Mouse (Mus musculus) adipose tissue, adult 10 weeks (tissue): ENCODE measurements around the gene Cfap97d2. TPM values are rescaled to one million over a fixed set of nuclear protein-coding genes. Genes with fewer than 3 reads are reported as not detected.

Source experiments
- polyA plus RNA-seq: library from polyadenylated mRNA; stranded (reverse); fragments of 350-450 nt; fragmentation: Illumina TruSeq; extraction: RNeasy Lipid Tissue Mini Kit (QIAGEN cat#74804); gene quantifications from one replicate; pipeline ENCODE4 v1.2.3, GENCODE M21; 2014; ENCODE audit warnings: low read depth, low replicate concordance

Gene Cfap97d2
- 1.4 TPM for polyA plus RNA-seq

GRCm38 (mm10) chr8:13705668-13706067 lies at the start of gene Cfap97d2:
Cfap97d2 (plus strand) TSS chr8:13705889.

GRCm38 (mm10) chr8:13677413-13677883 lies 28.2 kb upstream of the Cfap97d2 start, which contains the start of gene Rasa3:
Rasa3 (minus strand) TSS chr8:13677603.

GRCm38 (mm10) chr8:13756982-13757804 lies 51.5 kb downstream of the Cfap97d2 start, which contains the start of gene Cdc16:
Cdc16 (plus strand) TSS chr8:13757676.

GRCm38 (mm10) chr8:13785250-13785763 lies 79.6 kb downstream of the Cfap97d2 start, which contains the start of gene Upf3a:
Upf3a (plus strand) TSS chr8:13785615.

Other genes with a start within 250 kb of the Cfap97d2 start
- gene Gas6, start 211.4 kb upstream of the Cfap97d2 start, polyA plus RNA-seq: 165 TPM
- gene 1700029H14Rik, start 143.4 kb upstream of the Cfap97d2 start, polyA plus RNA-seq: 20.2 TPM
- 36.6 TPM for gene Rasa3, start 28.3 kb upstream of the Cfap97d2 start, polyA plus RNA-seq
- gene Cdc16, start 51.8 kb downstream of the Cfap97d2 start, polyA plus RNA-seq: 41.6 TPM
- 26.3 TPM for gene Upf3a, start 79.7 kb downstream of the Cfap97d2 start, polyA plus RNA-seq
- 0.53 TPM for gene AF366264, start 132.5 kb downstream of the Cfap97d2 start, polyA plus RNA-seq
- 13.1 TPM for gene Champ1, start 163.8 kb downstream of the Cfap97d2 start, polyA plus RNA-seq
- gene Coprs, start 184.4 kb downstream of the Cfap97d2 start, polyA plus RNA-seq: 25.5 TPM